Mouse (Mus musculus) gastrocnemius, postnatal 14 days (tissue): ENCODE results near the gene Fasn. TPM values are rescaled to one million over a fixed set of nuclear protein-coding genes. Genes with fewer than 3 reads are reported as not detected.
"Not testable (repeated sequence)": the region's sequence is repeated elsewhere in the genome, so short reads cannot be mapped to it uniquely, and the experiment has no call there.

Experiments
- DNase-seq: peaks from one replicate; pipeline ENCODE4 v3.0.0; 2021; ENCODE audit warnings: mixed read lengths
- intact Hi-C: fragments of 180-260 bp; cut with DNase I; formaldehyde crosslinking; loops from one replicate; pipeline ENCODE4 v1.15.1; 2025; ENCODE audit warnings: low total_unique reads
- total RNA-seq, 2 experiments: library from RNA; stranded (reverse); gene quantifications; 2 replicates each; pipeline ENCODE4 v1.2.3; 2021

Fasn gene
- total RNA-seq, 2 experiments from 2014 or later = 13.9 to 19.4 TPM

DNA sequence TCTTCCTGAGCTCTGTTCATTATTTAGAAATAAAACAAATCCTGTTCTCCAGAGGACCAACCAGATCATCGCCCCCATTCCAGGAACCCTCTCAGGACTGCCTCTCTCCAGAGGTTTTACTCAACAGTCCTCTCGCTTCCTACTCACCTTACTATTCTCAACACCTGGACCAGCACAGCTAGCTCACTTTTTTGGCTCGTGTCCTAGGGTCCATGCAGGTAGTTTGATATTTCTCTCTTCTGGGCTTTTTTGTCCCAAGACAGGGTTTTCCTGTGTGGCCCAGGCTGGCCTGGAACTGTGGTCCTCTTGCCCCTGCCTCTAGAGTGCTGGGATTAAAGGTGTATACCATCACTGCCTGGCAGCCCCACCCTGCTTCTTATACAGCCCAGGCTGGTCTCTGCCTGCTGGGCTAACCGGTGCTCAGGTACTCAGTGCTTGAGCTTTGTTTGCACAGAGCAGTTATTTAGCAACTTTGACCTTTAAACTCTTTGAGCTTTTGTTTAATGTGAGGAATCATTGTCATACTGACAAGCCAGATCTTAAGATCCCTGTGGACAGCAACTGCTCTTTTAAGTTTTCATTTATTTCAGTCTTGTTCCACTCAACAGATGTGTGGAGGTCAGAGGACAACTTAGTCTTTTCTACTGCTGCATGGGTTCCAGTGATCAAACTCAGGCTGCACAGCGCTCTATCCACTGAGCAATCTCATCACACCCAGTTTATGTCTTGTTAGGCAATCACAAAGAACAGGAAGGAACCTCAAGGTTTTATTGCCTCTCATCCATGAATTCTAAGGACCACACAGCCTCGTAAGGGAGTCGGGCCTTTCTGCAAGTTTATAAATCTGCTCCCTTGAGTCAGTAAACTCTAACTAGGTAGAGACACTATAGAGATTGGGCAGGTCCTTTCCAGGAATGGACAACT lies 18.7 kb downstream of the Fasn start:
- no peak for DNase-seq
- intact Hi-C loops = no loop called here

DNA sequence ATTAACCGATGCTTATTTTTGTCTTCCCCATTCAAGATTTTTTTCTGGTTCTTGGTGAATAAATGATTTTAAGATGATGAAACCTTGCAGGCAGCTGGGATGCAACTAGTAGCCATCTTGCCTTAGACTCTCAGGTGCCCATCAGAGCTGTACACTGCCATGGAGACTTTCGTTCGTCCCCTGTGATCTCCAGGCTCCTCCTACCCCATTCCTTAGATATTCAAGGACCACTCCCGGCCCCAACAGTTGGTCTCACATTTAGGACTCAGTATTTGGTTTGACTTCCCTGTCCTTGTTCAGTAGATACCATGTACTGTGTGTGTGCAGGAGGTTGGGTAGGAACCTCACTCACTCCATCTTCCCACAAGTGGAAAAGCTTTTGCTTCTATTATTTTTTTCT lies 19.6 kb downstream of the Fasn start:
- intact Hi-C loops = no loop called here
- DNase-seq = no peak

DNA sequence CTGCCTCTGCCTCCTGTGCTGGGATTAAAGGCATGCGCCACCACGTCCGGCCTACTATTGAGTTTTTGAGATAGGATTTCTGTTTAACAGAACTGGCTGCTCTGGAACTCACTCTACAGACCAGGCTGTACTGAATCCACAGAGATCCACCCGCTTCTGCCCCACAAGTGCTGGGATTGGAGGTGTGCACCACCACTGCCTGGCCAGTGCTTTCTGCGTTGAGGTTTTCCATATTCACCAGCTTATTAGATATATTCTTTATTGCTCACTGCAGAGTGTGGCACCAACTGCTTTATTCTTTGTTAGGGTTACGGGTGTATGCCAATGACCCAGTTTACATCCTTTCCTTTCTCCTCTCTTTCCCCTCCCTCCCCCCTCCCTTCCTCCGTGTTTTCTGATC lies 20.1 kb downstream of the Fasn start:
- intact Hi-C loops = no loop called here
- no peak for DNase-seq

DNA sequence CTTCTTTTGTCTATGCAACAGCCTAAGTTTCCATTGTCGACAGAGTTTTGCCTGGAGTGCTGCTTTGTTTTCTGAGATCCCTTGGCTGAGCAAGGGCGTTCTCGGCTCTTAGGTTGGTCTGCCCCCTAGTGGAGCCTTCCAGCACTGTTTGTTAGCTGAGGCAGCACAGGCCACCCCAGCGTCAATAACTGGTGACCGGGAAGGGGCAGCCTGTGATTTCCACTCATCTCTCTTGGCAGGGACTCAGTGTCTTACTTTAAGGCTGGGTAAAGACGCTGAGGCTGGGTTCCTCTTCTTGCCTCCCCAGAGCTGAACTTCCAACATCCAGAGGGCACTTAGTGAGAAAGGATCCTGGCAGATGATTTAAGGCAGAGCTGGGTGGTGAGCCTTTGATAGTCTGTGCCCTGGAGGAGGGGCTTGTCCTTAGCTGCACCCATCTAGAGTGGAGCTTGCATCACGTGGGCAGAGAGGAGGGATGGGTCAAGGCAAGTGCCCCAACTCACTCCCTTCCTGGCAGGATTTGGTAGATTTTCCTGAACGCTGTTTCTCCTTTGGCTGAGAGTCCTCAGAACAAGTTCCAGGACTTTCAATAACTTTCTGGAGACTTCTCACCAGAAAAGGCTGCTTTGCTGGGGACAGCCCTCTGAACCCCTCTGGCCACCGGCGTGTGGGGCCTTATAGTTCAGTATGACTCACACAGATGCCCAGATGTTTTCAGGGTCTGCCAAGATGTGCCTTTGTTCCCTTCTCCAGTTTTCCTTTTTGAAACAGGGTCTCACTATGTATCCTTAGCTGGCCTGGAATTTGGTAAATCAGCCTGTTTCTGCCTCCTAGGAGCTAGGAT lies 24.1 kb downstream of the Fasn start:
- peak; percentile 91 for DNase-seq
- intact Hi-C loops = no loop called here

DNA sequence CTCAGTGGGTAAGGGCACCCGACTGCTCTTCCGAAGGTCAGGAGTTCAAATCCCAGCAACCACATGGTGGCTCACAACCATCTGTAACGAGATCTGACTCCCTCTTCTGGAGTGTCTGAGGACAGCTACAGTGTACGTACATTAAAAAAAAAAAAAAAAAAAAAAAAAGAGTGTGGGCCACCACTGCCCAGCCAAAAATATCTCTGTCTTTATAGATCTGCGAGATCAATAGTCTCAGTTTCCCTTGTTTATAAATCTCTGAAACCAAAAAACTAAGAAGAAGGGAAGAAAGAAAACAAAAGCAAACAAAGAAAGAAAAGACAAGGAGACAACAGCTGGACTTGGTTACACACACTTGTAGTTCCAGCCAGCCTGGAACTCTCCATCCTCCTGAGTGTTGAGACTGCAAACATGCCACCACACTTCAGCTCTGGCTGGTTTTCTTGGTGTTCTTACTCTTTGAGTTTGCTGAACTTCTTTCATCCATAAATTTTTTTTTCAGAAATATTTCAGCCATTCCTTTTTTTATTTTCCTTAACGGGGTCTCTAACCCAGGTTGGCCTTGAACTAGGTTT lies 24.9 kb downstream of the Fasn start:
- intact Hi-C loops = no loop called here
- DNase-seq = no peak

DNA sequence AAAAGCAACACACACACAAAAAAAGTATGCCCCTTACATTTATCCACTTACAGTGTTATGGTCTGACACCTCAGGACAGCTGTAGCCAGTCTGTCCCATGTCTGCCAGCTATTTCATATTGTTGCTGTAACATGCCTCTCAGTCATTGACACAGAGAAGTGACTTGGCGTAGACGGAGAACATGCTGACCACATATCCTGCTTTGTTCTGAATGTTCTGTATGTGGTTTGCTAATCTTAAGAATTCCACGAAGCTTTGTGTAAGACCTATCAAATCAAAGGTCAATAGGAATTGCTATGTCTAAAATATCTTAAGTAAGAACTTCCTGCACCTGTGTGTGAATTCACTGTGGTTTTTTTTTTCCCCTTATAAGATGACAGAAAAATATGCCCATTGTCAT lies 26.1 kb downstream of the Fasn start:
- intact Hi-C loops = no loop called here
- DNase-seq = no peak

DNA sequence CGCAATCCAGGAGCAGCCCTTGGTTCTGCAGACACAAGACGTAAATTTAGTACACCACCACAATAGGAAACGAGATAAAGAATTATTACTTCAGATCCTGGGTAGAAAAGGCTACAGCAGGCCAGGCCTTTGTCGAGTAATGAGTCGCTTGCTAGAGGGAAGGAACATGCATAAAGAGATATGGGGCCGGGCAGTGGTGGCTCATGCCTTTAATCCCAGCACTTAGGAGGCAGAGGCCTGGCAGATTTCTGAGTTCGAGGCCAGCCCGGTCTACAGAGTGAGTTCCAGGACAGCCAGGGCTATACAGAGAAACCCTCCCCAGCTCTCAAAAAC lies 27.8 kb downstream of the Fasn start:
- intact Hi-C loops = no loop called here
- DNase-seq = no peak

DNA sequence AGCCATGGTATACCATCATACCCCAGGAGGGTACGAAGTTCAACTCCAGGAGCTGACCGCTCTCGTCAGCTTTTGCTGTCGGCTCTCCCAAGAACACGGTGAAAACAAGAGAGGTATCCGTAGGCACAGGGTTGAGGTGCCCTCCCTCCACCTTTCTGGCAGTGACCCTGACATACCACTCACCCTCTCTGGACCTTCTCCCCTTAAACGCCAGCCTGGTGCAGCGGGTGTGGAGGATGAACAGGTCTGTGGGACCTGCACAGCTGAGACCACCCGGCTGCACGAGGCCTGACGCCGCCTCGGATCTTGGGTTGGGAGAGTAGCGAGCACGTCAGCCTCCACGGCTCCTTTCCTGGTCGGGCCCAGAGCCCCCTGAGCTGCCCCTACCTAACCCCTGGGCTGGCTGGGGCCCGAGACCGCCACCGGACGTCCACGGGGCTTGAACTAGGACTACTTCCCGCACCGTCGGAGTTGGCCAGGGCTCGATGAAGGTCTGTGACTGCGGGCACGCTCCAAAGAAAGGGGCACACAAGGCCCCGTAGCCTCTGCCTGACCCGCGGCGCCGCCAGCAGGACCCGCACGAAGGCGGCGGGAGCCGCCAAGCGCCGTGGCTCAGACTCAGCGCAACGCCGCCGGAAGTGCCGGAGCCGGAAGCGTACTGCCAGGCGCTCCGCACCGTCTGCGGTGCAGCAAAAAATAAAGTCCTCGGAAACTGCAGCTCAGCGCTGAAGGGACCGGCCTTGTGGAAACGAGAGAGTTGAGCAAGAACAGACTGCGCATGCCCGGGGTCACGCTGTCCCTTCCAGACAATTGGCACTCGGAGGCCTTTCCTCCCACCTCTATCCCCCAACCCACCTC lies 28.4 kb downstream of the Fasn start, which contains the start of gene Dus1l:
Gene Dus1l (minus strand): TSS at position 648 of the 858 bp plus-strand sequence.
- intact Hi-C loops = no loop called here
- DNase-seq = peak; percentile 95

DNA sequence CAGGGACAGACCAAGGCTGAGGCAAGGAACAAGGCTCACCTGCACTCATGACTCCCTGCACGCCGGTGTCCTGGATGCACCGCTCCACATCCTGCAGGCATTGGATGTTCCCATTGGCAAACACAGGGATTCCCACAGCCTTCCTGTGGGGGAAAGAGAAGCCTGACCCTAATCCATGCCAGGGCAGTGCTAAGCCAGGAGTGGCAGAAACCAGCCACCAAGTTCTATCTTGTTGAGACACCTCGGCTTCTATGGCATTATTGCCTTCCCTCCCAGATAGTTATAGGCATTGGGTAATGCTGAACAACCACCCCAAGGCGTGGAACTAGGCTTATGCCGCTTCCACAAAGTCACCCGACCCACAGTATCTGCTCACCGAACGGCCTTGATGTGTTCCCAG lies 31.7 kb downstream of the Fasn start:
- no peak for DNase-seq
- intact Hi-C loops = no loop called here

DNA sequence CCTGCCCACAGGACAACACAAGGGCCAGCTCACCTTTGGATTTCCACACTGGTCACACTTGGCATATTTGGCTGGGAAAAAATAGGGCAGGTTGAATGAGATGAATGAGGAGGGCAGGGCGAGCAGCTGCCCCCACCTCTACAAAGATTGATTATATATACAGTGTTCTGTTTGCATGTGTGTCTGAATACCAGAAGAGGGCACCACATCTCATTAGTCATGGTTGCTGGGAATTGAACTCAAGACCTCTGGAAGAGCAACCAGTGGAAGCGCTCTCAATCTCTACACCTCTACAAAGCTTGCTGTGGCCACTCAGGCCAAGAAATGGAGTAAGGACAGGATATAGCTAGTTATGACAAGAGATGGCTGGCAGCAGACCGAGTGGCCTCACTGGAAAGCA lies 34.5 kb downstream of the Fasn start:
- no peak for DNase-seq
- intact Hi-C loops = no loop called here

DNA sequence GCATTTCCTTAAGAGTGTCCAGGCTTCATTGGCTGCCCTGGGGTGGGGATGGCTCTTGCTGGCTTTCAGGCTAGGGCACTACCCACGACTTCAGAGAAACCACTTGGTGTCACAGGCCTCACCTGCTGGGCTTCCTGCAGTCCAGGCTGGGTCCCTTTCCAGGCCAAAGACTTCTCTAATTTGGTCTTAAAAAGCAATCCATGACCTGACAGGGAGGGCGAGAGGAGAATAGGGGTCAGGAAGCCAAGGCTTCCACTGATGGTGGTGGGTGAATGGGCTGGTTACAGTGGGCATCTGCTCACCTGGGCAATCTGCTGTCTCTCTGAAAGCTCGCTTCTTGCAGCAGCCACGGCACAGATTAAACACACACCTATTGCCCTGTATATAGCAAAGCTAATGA lies 35.0 kb downstream of the Fasn start:
- no peak for DNase-seq
- intact Hi-C loops = no loop called here

DNA sequence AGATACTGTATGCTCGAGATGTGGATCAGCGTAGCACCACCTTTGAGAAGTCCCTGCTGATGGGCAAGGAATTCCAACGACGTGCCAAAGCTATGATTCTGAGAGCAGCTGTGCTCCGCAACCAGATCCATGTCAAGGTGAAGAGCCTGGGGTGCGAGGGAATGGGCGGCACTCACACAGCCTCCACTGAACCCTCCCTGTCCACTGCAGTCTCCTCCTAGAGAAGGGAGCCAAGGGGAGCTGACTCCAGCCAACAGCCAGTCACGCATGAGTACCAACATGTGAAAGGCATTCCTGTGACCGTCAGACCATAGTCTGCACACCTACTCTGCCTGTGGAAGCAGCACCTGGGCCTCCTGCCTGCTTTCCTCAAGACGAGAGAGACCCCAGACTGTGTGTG lies 35.9 kb downstream of the Fasn start:
- intact Hi-C loops, DNase-seq: not testable (repeated sequence)

DNA sequence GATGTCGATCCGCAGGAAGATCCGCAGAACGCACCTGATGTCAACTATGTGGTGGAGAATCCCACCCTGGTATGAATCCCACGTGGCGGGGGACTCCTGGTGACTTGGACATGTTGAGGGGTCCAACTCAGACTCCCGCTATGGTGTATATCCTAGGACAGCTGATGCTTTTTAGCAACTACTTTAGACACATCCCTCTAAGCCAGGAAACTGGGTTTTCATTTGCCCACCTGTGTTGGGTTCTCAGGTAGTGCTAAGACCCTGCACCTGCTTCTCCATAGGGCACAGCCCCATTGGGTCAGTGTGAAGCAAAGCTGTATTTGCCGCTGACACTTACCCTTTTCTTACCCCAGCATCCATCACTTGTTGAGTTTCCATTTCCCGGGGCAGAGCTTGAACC lies 39.2 kb downstream of the Fasn start:
- DNase-seq = no peak
- intact Hi-C loops = no loop called here

DNA sequence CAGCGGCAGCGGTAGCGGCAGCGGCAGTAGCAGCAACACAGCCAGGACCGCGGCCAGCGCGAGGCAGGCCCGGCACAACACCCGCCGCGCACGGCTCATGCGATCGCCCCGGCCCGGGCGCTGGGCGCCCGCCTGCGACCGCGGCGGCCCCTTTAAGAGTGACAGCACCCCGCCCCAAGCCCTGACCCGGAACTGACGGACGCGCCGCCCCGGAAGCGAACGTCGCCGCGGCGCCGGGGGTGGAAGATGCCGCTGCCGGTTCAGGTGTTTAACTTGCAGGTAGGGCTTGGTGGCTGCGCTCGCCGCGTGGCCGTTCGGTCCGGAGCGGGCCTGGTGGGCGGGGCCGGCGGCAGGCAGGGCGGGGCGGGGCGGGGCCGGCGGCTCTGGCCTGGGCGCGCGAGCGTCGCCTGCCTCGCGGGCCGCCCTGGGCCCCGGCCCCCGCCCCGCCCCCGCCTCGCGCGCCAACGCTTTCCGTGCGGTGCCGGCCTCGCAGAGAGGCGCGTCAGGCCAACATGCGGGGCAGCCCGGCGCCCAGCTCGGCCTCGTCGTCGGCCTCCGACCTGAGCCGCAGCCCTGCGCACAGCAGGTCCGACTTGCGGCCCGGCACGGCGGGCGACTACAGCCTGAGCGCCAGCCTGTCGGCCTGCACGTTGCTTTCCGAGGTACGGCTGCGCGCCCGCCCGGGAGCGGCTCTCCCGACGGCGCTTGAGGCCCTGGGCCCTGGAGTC lies 40.1 kb downstream of the Fasn start, which contains the start of the genes Rfng and Gps1:
Gene Rfng (minus strand): TSS at position 144 of the 728 bp plus-strand sequence.
Gene Gps1 (plus strand): TSS at position 209 of the 728 bp plus-strand sequence.
- intact Hi-C loops = no loop called here
- peak; percentile 83 for DNase-seq

DNA sequence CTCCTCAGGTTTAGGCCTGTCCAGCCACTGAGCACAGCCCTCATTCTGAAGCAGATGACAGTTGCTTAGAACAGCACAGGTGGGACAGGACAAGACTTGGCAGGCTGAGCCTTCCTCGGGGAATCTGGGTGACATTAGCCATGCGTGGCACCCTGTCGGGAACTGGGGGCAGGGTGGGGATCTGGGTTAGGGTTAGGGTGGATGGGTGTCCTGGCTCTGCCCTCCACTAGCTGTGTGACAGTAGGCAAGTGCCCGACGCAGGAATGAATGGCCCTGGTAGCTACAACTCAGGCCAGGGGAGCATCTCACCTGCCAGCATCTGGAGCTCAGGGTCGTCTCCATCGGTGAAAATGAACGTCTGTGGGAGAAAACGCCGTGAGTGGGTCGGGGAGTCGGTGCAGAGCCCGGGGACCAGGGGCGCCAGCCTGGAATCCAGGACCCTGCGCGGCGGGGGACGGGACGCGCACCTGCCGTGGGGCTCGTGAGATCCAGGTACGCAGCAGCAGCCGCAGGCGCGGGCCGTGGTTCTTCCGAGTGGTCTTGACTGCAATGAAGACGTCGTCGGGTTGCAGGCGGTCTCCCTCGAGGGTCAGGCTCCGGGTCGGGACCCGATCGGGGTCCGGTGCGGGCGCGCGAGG lies 40.8 kb downstream of the Fasn start:
- DNase-seq = no peak
- intact Hi-C loops = no loop called here

DNA sequence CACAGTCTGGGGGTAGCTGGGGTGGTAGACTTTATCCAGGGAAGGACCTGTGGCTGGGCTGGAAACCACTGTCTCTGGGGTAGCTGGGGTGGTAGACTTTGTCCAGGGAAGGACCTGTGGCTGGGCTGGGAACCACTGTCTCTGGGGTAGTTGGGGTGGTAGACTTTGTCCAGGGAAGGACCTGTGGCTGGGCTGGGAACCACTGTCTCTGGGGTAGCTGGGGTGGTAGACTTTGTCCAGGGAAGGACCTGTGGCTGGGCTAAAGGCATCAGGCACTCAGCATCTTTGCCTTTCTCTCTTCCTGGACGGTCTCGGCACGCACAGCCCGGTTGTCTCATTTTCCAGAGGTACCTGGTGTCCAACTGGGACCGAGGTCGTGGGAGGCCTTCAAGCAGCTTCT lies 43.0 kb downstream of the Fasn start:
- DNase-seq = not testable (repeated sequence)
- intact Hi-C loops = loop anchor here (2.0 kb wide), 1 partner anchor 63 kb away; no protein-coding TSS in a partner anchor

DNA sequence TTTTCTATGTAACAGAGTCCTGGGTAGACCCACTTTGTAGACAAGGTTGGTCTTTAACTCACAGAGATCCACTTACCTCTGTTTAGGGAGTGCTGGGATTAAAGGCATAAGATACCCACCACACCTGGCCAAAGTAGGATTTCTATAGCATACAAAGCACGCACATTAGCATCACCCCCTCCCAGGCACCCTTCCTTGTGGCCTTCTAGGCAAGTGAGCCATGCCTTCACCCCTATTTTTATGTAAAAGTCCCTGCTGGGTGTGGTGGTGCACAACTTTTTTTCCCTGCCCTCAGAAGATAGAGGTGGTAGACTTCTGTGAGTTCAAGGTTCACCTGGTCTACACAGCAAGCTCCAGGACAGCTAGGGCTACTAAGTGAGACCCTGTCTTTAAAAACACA lies 44.5 kb downstream of the Fasn start:
- no peak for DNase-seq
- intact Hi-C loops = loop anchor here (2.0 kb wide), 1 partner anchor 61 kb away; no protein-coding TSS in a partner anchor

DNA sequence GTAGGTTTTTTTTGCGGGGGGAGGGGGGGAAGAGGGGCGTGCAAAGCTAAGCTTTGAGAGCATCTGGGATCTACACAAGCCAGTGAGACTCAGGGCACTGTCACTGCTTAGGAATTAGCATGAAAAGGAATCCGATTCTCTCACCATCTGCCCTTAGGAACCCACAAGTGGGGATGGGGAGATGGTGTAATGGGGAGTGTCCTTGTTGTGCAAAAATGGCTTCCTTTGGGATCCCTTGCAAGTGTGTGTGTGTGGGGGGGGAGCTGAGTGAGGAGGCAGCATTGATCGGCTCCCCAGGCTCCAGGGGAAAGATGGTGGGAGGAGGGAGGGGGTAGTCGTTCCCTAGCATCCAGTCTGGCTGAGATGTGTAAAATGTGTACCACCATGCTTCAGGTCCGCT lies 47.2 kb downstream of the Fasn start:
- DNase-seq = no peak
- intact Hi-C loops = no loop called here
